9 mouse cellular contexts compared by ENCODE assay signal in the genomic region with DNA sequence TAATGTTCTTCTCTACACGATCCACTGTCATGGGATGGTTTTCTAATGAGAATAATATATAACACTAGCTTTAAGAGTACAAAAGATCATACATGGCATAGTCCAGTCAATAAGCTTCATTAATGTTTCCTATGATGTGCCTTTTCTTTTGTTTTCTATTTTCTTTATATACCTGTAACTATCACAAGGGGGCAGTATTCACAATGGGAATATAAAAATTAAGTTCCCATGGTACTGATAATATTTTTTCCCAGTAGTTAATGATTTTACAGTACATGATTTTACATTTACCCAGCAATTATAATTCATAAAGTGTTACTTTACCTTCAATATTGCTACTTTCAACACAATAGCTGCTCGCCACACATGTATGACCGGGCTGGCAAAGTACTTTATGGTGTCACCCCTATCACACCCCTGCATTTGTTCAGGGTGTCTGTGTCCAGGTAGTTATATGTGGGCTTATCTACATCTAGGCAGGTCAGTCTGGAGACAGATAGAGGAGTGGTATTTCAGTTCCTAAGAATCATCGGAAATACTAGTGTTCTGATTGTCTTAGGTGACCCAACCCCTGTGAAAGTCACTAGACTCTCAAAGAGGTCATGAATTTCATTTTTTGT.
DNase-seq lines count a peak whose midpoint lies in the region; ATAC-seq and TF ChIP-seq lines count a peak whose summit lies in the region.
"Had no signal": no experiment of that assay in that cellular context is flagged by ENCODE, and none has a peak within 500 bp of the region (broad histone marks: within the 10 kb centered on the region; RNA-seq: fewer than 3 reads in every experiment).

No protein-coding gene starts in this region.

- H3K27ac ChIP-seq in hindbrain, embryonic 13.5 days = no peak overlapping the region
- no peak overlapping the region for H3K27ac ChIP-seq in hindbrain, embryonic 12.5 days
- H3K27ac ChIP-seq in thymus, adult 2 months (ENCODE audit: control insufficient read depth, insufficient read depth, low read length) = no peak overlapping the region
- no peak overlapping the region for H3K27ac ChIP-seq in forebrain, embryonic 15.5 days (replicated peaks)

- H3K4me1 ChIP-seq in hindbrain, embryonic 13.5 days (replicated peaks) = no peaks in the 10 kb centered on the region
- no peaks in the 10 kb centered on the region for H3K4me1 ChIP-seq in hindbrain, embryonic 12.5 days
- H3K4me1 ChIP-seq in thymus, adult 2 months (replicated peaks; ENCODE audit: control insufficient read depth, insufficient read depth, low read length) = no peaks in the 10 kb centered on the region
- H3K4me1 ChIP-seq in forebrain, embryonic 15.5 days = no peaks in the 10 kb centered on the region

- no peak overlapping the region for H3K4me2 ChIP-seq in hindbrain, embryonic 13.5 days
- no peak overlapping the region for H3K4me2 ChIP-seq in hindbrain, embryonic 12.5 days (replicated peaks)
- H3K4me2 ChIP-seq in forebrain, embryonic 15.5 days (replicated peaks) = no peak overlapping the region

- intact Hi-C loops in left cerebral cortex, postnatal 36 days (cut with DNase I) = loop anchor here (2.0 to 10.0 kb wide), 3 partner anchors 100 to 589 kb away; partner anchors contain the start of gene Lcorl

- no peaks in the 10 kb centered on the region for H3K36me3 ChIP-seq in hindbrain, embryonic 13.5 days
- H3K36me3 ChIP-seq in hindbrain, embryonic 12.5 days = no peaks in the 10 kb centered on the region
- H3K36me3 ChIP-seq in thymus, adult 2 months (ENCODE audit: control insufficient read depth, insufficient read depth, low read length) = no peaks in the 10 kb centered on the region
- no peaks in the 10 kb centered on the region for H3K36me3 ChIP-seq in forebrain, embryonic 15.5 days

- TF ChIP-seq POLR2A in thymus, adult 2 months (IDR thresholded peaks at IDR 0.05; ENCODE audit: control insufficient read depth, extremely low read depth, insufficient read depth, low read length, poor library complexity) = no peak

- no peak overlapping the region for H3K4me3 ChIP-seq in hindbrain, embryonic 13.5 days
- H3K4me3 ChIP-seq in hindbrain, embryonic 12.5 days = no peak overlapping the region
- no peak overlapping the region for H3K4me3 ChIP-seq in thymus, adult 2 months (ENCODE audit: control insufficient read depth, insufficient read depth, low read length)
- H3K4me3 ChIP-seq in forebrain, embryonic 15.5 days = no peak overlapping the region

- no peak overlapping the region for H3K9ac ChIP-seq in hindbrain, embryonic 13.5 days
- H3K9ac ChIP-seq in hindbrain, embryonic 12.5 days = no peak overlapping the region
- no peak overlapping the region for H3K9ac ChIP-seq in forebrain, embryonic 15.5 days (replicated peaks)

- no peak for TF ChIP-seq CTCF in thymus, adult 2 months (IDR thresholded peaks at IDR 0.05; ENCODE audit: borderline replicate concordance, control insufficient read depth, extremely low read depth, insufficient read depth, low read length, poor library complexity)

- H3K27me3 ChIP-seq in hindbrain, embryonic 13.5 days = no peaks in the 10 kb centered on the region
- no peaks in the 10 kb centered on the region for H3K27me3 ChIP-seq in hindbrain, embryonic 12.5 days
- no peaks in the 10 kb centered on the region for H3K27me3 ChIP-seq in thymus, adult 2 months (ENCODE audit: control insufficient read depth, insufficient read depth, low read length)
- H3K27me3 ChIP-seq in forebrain, embryonic 15.5 days = no peaks in the 10 kb centered on the region

- DNase-seq in thymus, postnatal 0 days (ENCODE audit: low spot score) = peak; percentile 16
- DNase-seq in thymus, adult 2 months = no peak
- no peak for DNase-seq in left cerebral cortex, postnatal 36 days (ENCODE audit: low spot score in 2 of 2)
- no peak for DNase-seq in heart, postnatal 4 days
- DNase-seq: cerebellum, adult 9-11 months; lung, postnatal 36 days had no signal

- ATAC-seq in hindbrain, embryonic 13.5 days (ENCODE audit: low FRiP score) = peak; percentile 68; the same call in 1 of the 2 replicates
- no peak for ATAC-seq in hindbrain, embryonic 12.5 days (ENCODE audit: low FRiP score)
- peak; percentile 63; the same call in 1 of the 2 replicates for ATAC-seq in forebrain, embryonic 15.5 days (replicated peaks)

- WGBS in hindbrain, embryonic 13.5 days = 92% methylated on average over 4 of the region's 4 CpGs
- WGBS in hindbrain, embryonic 12.5 days = 92% methylated on average over 4 of the region's 4 CpGs
- 93% methylated on average over 4 of the region's 4 CpGs for WGBS in thymus, adult 2 months
- 90% methylated on average over 4 of the region's 4 CpGs for WGBS in forebrain, embryonic 15.5 days

- H3K9me3 ChIP-seq in hindbrain, embryonic 13.5 days = no peaks in the 10 kb centered on the region
- H3K9me3 ChIP-seq in hindbrain, embryonic 12.5 days (replicated peaks) = no peaks in the 10 kb centered on the region
- no peaks in the 10 kb centered on the region for H3K9me3 ChIP-seq in forebrain, embryonic 15.5 days
